Mouse (Mus musculus) cerebellum, adult (tissue): ENCODE data around the gene Acbd4.

Source experiments
- ATAC-seq: cut with Nextera tagmentation; 2 replicates; pipeline ENCODE4 v1.9.2; 2017; ENCODE audit warnings: mild to moderate bottlenecking, moderate library complexity, mixed read lengths; ENCODE audit not compliant: insufficient number of reproducible peaks, low FRiP score, low TSS enrichment

Gene Acbd4

GRCm38 (mm10) chr11:103111881-103112551 lies 10.5 kb downstream of the Acbd4 start:
- no peak for ATAC-seq

GRCm38 (mm10) chr11:103112552-103112912 lies 11.1 kb downstream of the Acbd4 start:
- ATAC-seq, result no peak

GRCm38 (mm10) chr11:103113005-103113404 lies 11.5 kb downstream of the Acbd4 start:
- no peak for ATAC-seq

GRCm38 (mm10) chr11:103113771-103114170 lies 12.3 kb downstream of the Acbd4 start:
- ATAC-seq, result no peak

GRCm38 (mm10) chr11:103114270-103114943 lies 12.9 kb downstream of the Acbd4 start:
- ATAC-seq, result no peak

- peak; percentile 70; the same call in 1 of the 2 replicates for ATAC-seq
Observed at GRCm38 (mm10) chr11:103115163-103116007, 13.9 kb downstream of the Acbd4 start.

- peak; percentile 92 for ATAC-seq
Observed at GRCm38 (mm10) chr11:103116008-103116818, 14.7 kb downstream of the Acbd4 start, which contains the start of gene Hexim1. Gene Hexim1 (plus strand): TSS chr11:103116231.

- peak; percentile 23; the same call in 1 of the 2 replicates for ATAC-seq
Observed at GRCm38 (mm10) chr11:103116959-103117590, 15.6 kb downstream of the Acbd4 start.

GRCm38 (mm10) chr11:103117591-103118009 lies 16.1 kb downstream of the Acbd4 start:
- ATAC-seq, result no peak

GRCm38 (mm10) chr11:103118866-103119265 lies 17.4 kb downstream of the Acbd4 start:
- no peak for ATAC-seq

- no peak for ATAC-seq
Observed at GRCm38 (mm10) chr11:103119609-103120008, 18.1 kb downstream of the Acbd4 start.

GRCm38 (mm10) chr11:103120315-103120714 lies 18.8 kb downstream of the Acbd4 start:
- no peak for ATAC-seq

- ATAC-seq, result peak; percentile 29
Observed at GRCm38 (mm10) chr11:103131701-103132575, 30.5 kb downstream of the Acbd4 start, which contains the start of gene Hexim2. Gene Hexim2 (plus strand): TSS chr11:103132429.

GRCm38 (mm10) chr11:103132576-103133455 lies 31.3 kb downstream of the Acbd4 start:
- ATAC-seq, result peak; percentile 95

GRCm38 (mm10) chr11:103133456-103134185 lies 32.1 kb downstream of the Acbd4 start:
- no peak for ATAC-seq

GRCm38 (mm10) chr11:103134221-103134620 lies 32.7 kb downstream of the Acbd4 start:
- no peak for ATAC-seq

GRCm38 (mm10) chr11:103136039-103136577 lies 34.6 kb downstream of the Acbd4 start:
- ATAC-seq, result no peak
